Mouse (Mus musculus) heart, embryonic 12.5 days (tissue): ENCODE measurements around the gene Ccno. TPM values are rescaled to one million over a fixed set of nuclear protein-coding genes. Genes with fewer than 3 reads are reported as not detected.
A peak's percentile ranks its signal among the peaks of the same experiment; 100 is the strongest.

Experiments used
- ATAC-seq: fragments of 200-750 bp; cut with Nextera tagmentation; 2 replicates; pipeline ENCODE4 v1.8.0; 2017; ENCODE audit warnings: moderate TSS enrichment, moderate library complexity; ENCODE audit not compliant: insufficient number of reproducible peaks, low FRiP score
- H3K27ac ChIP-seq: fragments of 300-500 bp; sonication (generic); 2 replicates; pipeline ENCODE4 v1.5.1; 2016; ENCODE audit warnings: mild to moderate bottlenecking, moderate library complexity; ENCODE audit not compliant: poor library complexity, severe bottlenecking
- H3K27me3 ChIP-seq: fragments of 300-500 bp; sonication (generic); replicated peaks from 2 replicates; pipeline ENCODE4 v1.6.1; 2016; ENCODE audit warnings: mild to moderate bottlenecking, moderate library complexity
- H3K36me3 ChIP-seq: fragments of 300-500 bp; sonication (generic); 2 replicates; pipeline ENCODE4 v1.6.1; 2016; ENCODE audit warnings: mild to moderate bottlenecking, moderate library complexity
- H3K4me1 ChIP-seq: fragments of 300-500 bp; sonication (generic); replicated peaks from 2 replicates; pipeline ENCODE4 v1.6.1; 2016; ENCODE audit warnings: mild to moderate bottlenecking
- H3K4me2 ChIP-seq: fragments of 300-500 bp; sonication (generic); 2 replicates; pipeline ENCODE4 v1.6.1; 2016; ENCODE audit warnings: mild to moderate bottlenecking, moderate library complexity
- H3K4me3 ChIP-seq: fragments of 300-500 bp; sonication (generic); 2 replicates; pipeline ENCODE4 v1.5.1; 2016; ENCODE audit warnings: mild to moderate bottlenecking
- H3K9ac ChIP-seq: fragments of 300-500 bp; sonication (generic); 2 replicates; pipeline ENCODE4 v1.6.1; 2016; ENCODE audit warnings: mild to moderate bottlenecking, moderate library complexity
- H3K9me3 ChIP-seq: fragments of 300-500 bp; sonication (generic); replicated peaks from 2 replicates; pipeline ENCODE4 v1.6.1; 2016; ENCODE audit warnings: mild to moderate bottlenecking, moderate library complexity
- WGBS: fragments of 180-500 bp; shearing (Covaris S2); methylation state at CpG from one replicate; pipeline ENCODE4 v1.1.7; 2016; 5-methylcytosine and 5-hydroxymethylcytosine counted together
- microRNA counts: library from miRNA; unstranded; fragments of <30 nt; microRNA quantifications from one replicate; lab custom pipeline; 2017
- microRNA-seq: library from miRNA; unstranded; fragments of <30 nt; microRNA quantifications from one replicate; pipeline ENCODE4, GENCODE M21; 2017
- polyA plus RNA-seq: library from polyadenylated mRNA; unstranded; fragments of >200 nt; fragmentation: Nextera tagmentation; extraction: Ambion mirVana; gene quantifications from 2 replicates; pipeline ENCODE4 v1.2.1, GENCODE M21; 2016

Ccno gene
- polyA plus RNA-seq, 1 experiment from 2014 or later, result 0.14 TPM

DNA sequence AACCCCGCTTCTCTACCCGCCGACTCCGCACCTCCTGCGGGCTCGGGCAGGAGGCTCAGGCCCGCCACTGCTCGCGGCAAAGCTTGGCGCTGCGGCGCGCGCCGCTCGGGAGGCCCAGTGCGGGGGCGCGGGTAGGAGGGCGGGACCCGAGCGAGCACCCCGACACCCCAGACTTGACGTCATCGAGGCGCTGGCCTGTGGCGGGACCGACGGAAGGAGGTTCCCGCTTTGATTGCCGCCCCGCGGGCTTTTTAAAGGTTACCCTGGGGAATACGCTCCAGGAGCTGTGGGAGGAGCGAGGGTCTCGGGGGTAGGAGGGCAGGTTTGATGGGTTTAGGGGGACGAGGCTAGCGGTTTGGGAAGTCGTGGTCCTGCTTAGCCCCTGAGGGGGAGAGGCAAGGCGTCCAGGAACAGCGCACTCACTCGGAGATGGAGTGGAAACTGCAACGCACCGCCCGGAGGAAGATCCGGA is 47.4 kb downstream of the Ccno start, which contains the start of gene Cdc20b:
TSS of gene Cdc20b (plus strand) at position 162 of the 472 bp plus-strand sequence.
- Histone ChIP-seq H3K9me3 (no peaks in the 10 kb centered on the region), H3K4me2 (peak within 1 kb of the TSS; percentile 92), H3K9ac (peak within 1 kb of the TSS; percentile 60), H3K4me1 (peaks cover 30% of the 10 kb centered on the region), H3K27ac (no peak within 1 kb of the TSS), H3K4me3 (peak within 1 kb of the TSS; percentile 57), H3K36me3 (no peaks in the 10 kb centered on the region), H3K27me3 (peaks cover 48% of the 10 kb centered on the region)
- under 1% methylated on average over 46 of the region's 46 CpGs for WGBS
- ATAC-seq, result 0 out of 2 replicates have a peak, but pooled peaks have one; percentile 19

DNA sequence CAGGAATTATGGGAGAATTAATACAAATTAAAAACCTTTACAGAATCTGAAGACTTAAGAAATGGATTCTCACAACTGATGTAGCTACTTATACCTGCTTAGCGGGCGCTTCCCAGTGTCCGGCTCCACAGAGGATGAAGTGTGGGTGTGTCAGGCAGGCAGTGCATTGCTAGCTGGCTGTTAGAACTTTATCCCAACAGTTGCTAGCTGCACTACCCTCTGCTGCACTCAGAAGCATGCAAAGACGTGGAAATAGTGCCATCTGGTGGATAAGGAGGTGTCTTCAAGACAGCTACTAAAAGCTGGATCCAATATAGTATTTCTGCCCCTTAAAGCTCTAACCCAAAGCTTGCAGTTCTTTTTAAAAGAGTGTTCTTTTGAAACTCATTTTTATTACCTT is 48.2 kb downstream of the Ccno start:
- H3K4me3 ChIP-seq, result peak overlapping the region; percentile 57
- ATAC-seq, result peak; percentile 69; the same call in 1 of the 2 replicates
- H3K27me3 ChIP-seq, result peaks cover 43% of the 10 kb centered on the region
- peaks cover 30% of the 10 kb centered on the region for H3K4me1 ChIP-seq
- no peak overlapping the region for H3K27ac ChIP-seq
- WGBS, result under 1% methylated on average over 4 of the region's 4 CpGs
- no peaks in the 10 kb centered on the region for H3K36me3 ChIP-seq
- H3K9ac ChIP-seq, result no peak overlapping the region
- H3K9me3 ChIP-seq, result no peaks in the 10 kb centered on the region
- peak overlapping the region; percentile 92 for H3K4me2 ChIP-seq

MicroRNA genes within 50 kb of the gene (microRNA counts, 519-probe panel; counts per million panel counts)
- microRNA mmu-miR-449a (lab: Ali Mortazavi, UCI) (not detected), microRNA mmu-miR-449b (lab: Ali Mortazavi, UCI) (not detected), microRNA mmu-miR-449c (lab: Ali Mortazavi, UCI) (not detected)

Small RNAs within 50 kb of the gene (microRNA-seq; reads per million reads assigned to microRNA genes)
- gene Mir449a (19.1 reads per million, percentile 33 among the genes with 10 or more reads in this experiment), gene Mir449b (not detected), gene Mir449c (not detected)

Other genes with a start within 250 kb of the Ccno start
- 46.9 and 49.0 TPM in 2 replicates for gene Plpp1, start 187.0 kb upstream of the Ccno start, polyA plus RNA-seq
- gene Mtrex, start 60.4 kb upstream of the Ccno start, polyA plus RNA-seq, result 58.3 and 60.6 TPM in 2 replicates
- gene Dhx29, start 60.3 kb upstream of the Ccno start, polyA plus RNA-seq, result 18.0 and 19.7 TPM in 2 replicates
- not detected in 2 replicates for gene Mcidas, start 6.0 kb downstream of the Ccno start, polyA plus RNA-seq
- not detected in 2 replicates for gene Cdc20b, start 47.3 kb downstream of the Ccno start, polyA plus RNA-seq
- gene Gpx8, start 58.6 kb downstream of the Ccno start, polyA plus RNA-seq, result 142 and 148 TPM in 2 replicates
- not detected in 2 replicates for gene Gzma, start 113.2 kb downstream of the Ccno start, polyA plus RNA-seq
- gene Esm1, start 221.9 kb downstream of the Ccno start, polyA plus RNA-seq, result 1.0 and 1.5 TPM in 2 replicates
- not detected in 2 replicates for gene Gzmk, start 238.1 kb downstream of the Ccno start, polyA plus RNA-seq